Mouse (Mus musculus) layer of hippocampus, adult 18-20 months (tissue): ENCODE data around the gene Olfr611. TPM values are rescaled to one million over a fixed set of nuclear protein-coding genes. Genes with fewer than 3 reads are reported as not detected.
"Not testable (repeated sequence)": the region's sequence is repeated elsewhere in the genome, so short reads cannot be mapped to it uniquely, and the experiment has no call there.

Experiments
- DNase-seq, 2 experiments: peaks; one replicate each; pipeline ENCODE4 v3.0.0; 2022; ENCODE audit warnings: low spot score in 2 of 2
- long read RNA-seq: library from polyadenylated mRNA; stranded (forward); transcript quantifications from one replicate; pipeline ENCODE4 v2.0.0, GENCODE M21; 2021
- total RNA-seq, 2 experiments: library from RNA; stranded (reverse); gene quantifications; 2 replicates each; pipeline ENCODE4 v1.2.3; 2021

The Olfr611 gene
- not detected for total RNA-seq
- long read RNA-seq = 0 reads

- DNase-seq = not testable (repeated sequence)
Measured at GRCm38 (mm10) chr7:103520746-103521145, at the start of gene Olfr611. Gene Olfr611, minus strand, starts transcription at chr7:103520846.

GRCm38 (mm10) chr7:103569043-103569442 is 48.4 kb upstream of the Olfr611 start, which contains the start of gene Olfr616:
Gene Olfr616, minus strand, starts transcription at chr7:103569143.
- DNase-seq = peak in 1 of 2 experiments; percentile 12

GRCm38 (mm10) chr7:103555779-103556178 is 35.1 kb upstream of the Olfr611 start, which contains the start of gene Olfr615:
Gene Olfr615, plus strand, starts transcription at chr7:103556079.
- DNase-seq = no peak

GRCm38 (mm10) chr7:103547774-103548173 is 27.1 kb upstream of the Olfr611 start, which contains the start of gene Olfr613:
Gene Olfr613, plus strand, starts transcription at chr7:103548074.
- DNase-seq = no peak

- DNase-seq = not testable (repeated sequence)
Measured at GRCm38 (mm10) chr7:103542617-103543016, 22.0 kb upstream of the Olfr611 start, which contains the start of gene Olfr612. Gene Olfr612, minus strand, starts transcription at chr7:103542717.

- no peak for DNase-seq
Measured at GRCm38 (mm10) chr7:103512022-103512421, 8.6 kb downstream of the Olfr611 start, which contains the start of gene Olfr610. Gene Olfr610, minus strand, starts transcription at chr7:103512122.

- DNase-seq = no peak
Measured at GRCm38 (mm10) chr7:103497962-103498361, 22.7 kb downstream of the Olfr611 start, which contains the start of gene Olfr609. Gene Olfr609, minus strand, starts transcription at chr7:103498062.

- DNase-seq = not testable (repeated sequence)
Measured at GRCm38 (mm10) chr7:103477106-103477505, 43.5 kb downstream of the Olfr611 start.

- no peak for DNase-seq
Measured at GRCm38 (mm10) chr7:103469577-103469976, 51.1 kb downstream of the Olfr611 start, which contains the start of gene Olfr608. Gene Olfr608, plus strand, starts transcription at chr7:103469877.

Other genes with a start within 250 kb of the Olfr611 start
- gene Olfr596, start 215.2 kb downstream of the Olfr611 start, total RNA-seq = not detected
- gene Olfr597, start 204.5 kb downstream of the Olfr611 start, total RNA-seq = not detected
- not detected for gene Olfr598, start 197.3 kb downstream of the Olfr611 start, total RNA-seq
- not detected for gene Olfr599, start 184.9 kb downstream of the Olfr611 start, total RNA-seq
- not detected for gene Olfr600, start 171.2 kb downstream of the Olfr611 start, total RNA-seq
- not detected for gene Olfr601, start 158.2 kb downstream of the Olfr611 start, total RNA-seq
- gene Olfr603, start 134.7 kb downstream of the Olfr611 start, total RNA-seq = not detected
- not detected for gene Usp17lc, start 105.8 kb downstream of the Olfr611 start, total RNA-seq
- gene Olfr605, start 75.4 kb downstream of the Olfr611 start, total RNA-seq = not detected
- not detected for gene Olfr606, start 71.8 kb downstream of the Olfr611 start, total RNA-seq
- not detected for gene Olfr607, start 56.7 kb downstream of the Olfr611 start, total RNA-seq
- gene Olfr608, start 51.0 kb downstream of the Olfr611 start, total RNA-seq = not detected
- gene Olfr609, start 22.8 kb downstream of the Olfr611 start, total RNA-seq = not detected
- not detected for gene Olfr610, start 8.7 kb downstream of the Olfr611 start, total RNA-seq
- gene Olfr612, start 21.9 kb upstream of the Olfr611 start, total RNA-seq = not detected
- gene Olfr613, start 27.2 kb upstream of the Olfr611 start, total RNA-seq = not detected
- not detected for gene Olfr615, start 35.2 kb upstream of the Olfr611 start, total RNA-seq
- not detected for gene Olfr616, start 48.3 kb upstream of the Olfr611 start, total RNA-seq
- gene Olfr617, start 52.2 kb upstream of the Olfr611 start, total RNA-seq = not detected
- gene Olfr618, start 69.3 kb upstream of the Olfr611 start, total RNA-seq = not detected
- not detected for gene Olfr619, start 79.7 kb upstream of the Olfr611 start, total RNA-seq
- gene Olfr620, start 91.7 kb upstream of the Olfr611 start, total RNA-seq = not detected
- not detected for gene Olfr622, start 121.9 kb upstream of the Olfr611 start, total RNA-seq
- not detected for gene Olfr623, start 142.9 kb upstream of the Olfr611 start, total RNA-seq
- under 1 TPM in 1 of 2 experiments, not detected in 1; 0.05 TPM for gene Olfr624, start 150.3 kb upstream of the Olfr611 start, total RNA-seq
- gene Olfr625-ps1, start 161.9 kb upstream of the Olfr611 start, total RNA-seq = not detected
- not detected for gene Olfr243, start 193.8 kb upstream of the Olfr611 start, total RNA-seq
- gene Olfr628, start 209.5 kb upstream of the Olfr611 start, total RNA-seq = not detected
- not detected for gene Olfr629, start 224.1 kb upstream of the Olfr611 start, total RNA-seq
- not detected for gene Olfr630, start 236.5 kb upstream of the Olfr611 start, total RNA-seq